Mouse (Mus musculus): Measurements from ENCODE around the gene Cnnm4.

DNA sequence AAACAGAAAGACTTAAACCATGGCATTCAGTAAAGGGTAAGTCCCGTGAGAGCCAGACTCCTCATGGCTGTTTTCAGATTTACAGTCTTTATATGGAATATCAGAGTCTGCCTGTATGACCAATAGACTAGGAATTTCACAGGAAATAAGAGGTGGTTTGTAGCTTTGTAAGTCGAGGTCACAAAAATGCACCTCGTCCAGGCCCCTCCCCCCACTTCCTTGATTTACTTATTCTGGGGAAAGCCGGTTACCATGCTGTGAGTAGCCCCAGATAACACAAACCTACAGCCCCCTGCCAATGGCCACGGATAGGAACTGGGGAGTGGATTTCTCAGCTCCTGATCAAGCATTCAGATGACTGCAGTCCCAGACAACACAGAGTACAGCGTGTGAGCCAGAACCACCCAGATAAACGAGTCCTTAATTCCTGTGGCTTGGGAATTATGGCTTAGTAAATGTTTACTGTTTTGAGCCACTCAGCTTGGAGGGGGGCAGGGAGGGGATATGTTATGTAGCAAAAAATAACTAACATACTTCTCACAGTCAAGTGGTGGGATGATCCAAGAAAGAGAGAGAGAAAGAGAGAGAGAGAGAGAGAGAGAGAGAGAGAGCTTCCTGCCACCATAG, 13.9 kb upstream of the Cnnm4 start:
- TF ChIP-seq TAL1 (IDR thresholded peaks at IDR 0.05; ENCODE audit: low read length), result no peak
- no peak for TF ChIP-seq GATA1 (IDR thresholded peaks at IDR 0.05; ENCODE audit: low read length)
